Mouse (Mus musculus) bone marrow, adult 2 months (tissue): ENCODE measurements at regions not wholly inside any gene's neighbourhood (a gene's known extent, or its start where the extent isn't known, plus 50 kb on each side); places are given as distances from the start of the nearest gene placed in this dataset.

ENCODE experiments used
- CTCF ChIP-seq: fragments of 200-500 bp; IDR thresholded peaks from 2 replicates; pipeline ENCODE4 v1.5.1; 2011; ENCODE audit warnings: low read length, control low read depth; ENCODE audit not compliant: control insufficient read depth, insufficient read depth
- POLR2A ChIP-seq: fragments of 200-500 bp; IDR thresholded peaks from 2 replicates; pipeline ENCODE4 v1.6.1; 2011; ENCODE audit warnings: low read depth, mild to moderate bottlenecking, control low read depth, low read length, borderline replicate concordance; ENCODE audit not compliant: control insufficient read depth

DNA sequence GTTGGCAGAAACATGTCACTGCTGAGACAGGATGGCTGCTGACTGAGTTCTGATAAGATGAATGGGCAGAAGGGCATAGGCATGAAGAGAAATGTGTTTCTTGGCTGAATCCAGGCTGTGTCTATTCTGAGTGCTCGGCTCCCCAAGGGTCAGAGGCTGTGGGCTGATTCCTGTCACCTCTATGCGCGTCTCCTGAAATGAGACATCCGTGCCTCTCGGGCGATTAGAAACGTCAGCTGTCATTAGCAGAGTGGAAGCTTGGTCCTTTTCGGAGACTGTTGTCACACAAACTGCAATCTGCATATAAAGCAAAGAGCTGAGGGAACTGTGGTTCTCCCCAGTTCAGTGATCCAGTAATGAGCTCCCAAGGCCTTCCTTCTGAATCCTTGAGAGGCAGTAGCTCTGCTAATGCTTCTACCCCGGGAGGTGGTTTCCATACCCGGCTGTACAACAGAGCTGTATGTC lies 108.8 kb downstream of the Atp23 start:
- TF ChIP-seq CTCF (no peak), POLR2A (no peak)
